8 mouse cellular contexts compared by ENCODE assay signal in the genomic region with DNA sequence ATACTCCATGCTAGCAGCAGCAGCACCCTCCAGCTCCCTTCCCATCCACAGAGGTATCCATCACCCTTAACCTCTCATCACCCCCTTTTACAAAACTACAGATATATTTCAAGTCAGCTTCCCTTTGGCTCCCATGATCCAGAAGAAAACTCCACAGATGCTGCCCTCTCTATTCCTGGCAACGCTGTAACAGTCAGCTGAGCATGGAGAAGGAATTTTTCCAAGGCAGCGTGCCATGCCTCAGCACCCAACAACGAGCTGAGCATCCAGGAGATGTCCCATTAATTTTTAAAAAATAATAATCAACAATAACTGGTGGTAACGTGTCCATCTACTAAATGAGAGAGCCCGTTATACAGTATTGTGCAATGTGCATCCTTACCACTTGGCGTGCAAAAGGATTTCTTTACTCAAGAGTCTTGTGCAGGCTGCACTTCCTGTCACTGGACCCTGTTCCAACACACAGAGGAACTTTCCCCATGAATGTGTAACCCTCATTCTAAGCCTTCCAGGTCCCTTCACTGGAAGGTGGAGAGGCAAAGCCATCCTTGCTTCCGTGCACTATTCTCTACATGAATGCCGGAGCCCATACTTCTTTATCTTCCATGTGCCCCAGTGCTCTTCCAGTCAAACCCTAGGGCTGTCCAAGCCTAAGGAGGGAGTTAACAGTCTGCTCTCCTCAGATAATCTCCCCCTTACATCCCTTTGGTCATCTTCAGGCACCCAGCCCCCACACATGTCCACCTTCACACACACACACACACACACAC. TPM values are rescaled to one million over a fixed set of nuclear protein-coding genes. Genes with fewer than 3 reads are reported as not detected.
DNase-seq lines count a peak whose midpoint lies in the region; ATAC-seq lines count a peak whose summit lies in the region.

No protein-coding gene starts in this region.

- H3K36me3 ChIP-seq in megakaryocyte, embryonic 14.5 days (replicated peaks; ENCODE audit: low read length) = no peaks in the 10 kb centered on the region
- H3K36me3 ChIP-seq in limb, embryonic 12.5 days = 0 out of 2 replicates have a peak, but pooled peaks cover 7% of the 10 kb centered on the region
- no peaks in the 10 kb centered on the region for H3K36me3 ChIP-seq in stomach, embryonic 15.5 days

- H3K9ac ChIP-seq in limb, embryonic 12.5 days (replicated peaks) = peak overlapping the region; percentile 75; the same call in 1 of the 2 replicates
- no peak overlapping the region for H3K9ac ChIP-seq in stomach, embryonic 15.5 days

- peak overlapping the region; percentile 12 for H3K4me3 ChIP-seq in megakaryocyte, embryonic 14.5 days (replicated peaks)
- H3K4me3 ChIP-seq in limb, embryonic 12.5 days (replicated peaks) = peak overlapping the region; percentile 63
- peak overlapping the region; percentile 52; the same call in 1 of the 2 replicates for H3K4me3 ChIP-seq in stomach, embryonic 15.5 days (replicated peaks)

- H3K4me2 ChIP-seq in limb, embryonic 12.5 days = peak overlapping the region; percentile 92
- H3K4me2 ChIP-seq in stomach, embryonic 15.5 days = peak overlapping the region; percentile 87

- DNase-seq in cerebellum, adult 9-11 months = peak; percentile 43
- DNase-seq in cerebellum, adult 18-20 months = no peak
- no peak for DNase-seq in thymus, postnatal 25 days
- no peak for DNase-seq in embryo, embryonic 10.5 days (ENCODE audit: low spot score)

- no peak for ATAC-seq in megakaryocyte, adult 5-6 weeks (ENCODE audit: poor library complexity, severe bottlenecking)
- ATAC-seq in limb, embryonic 12.5 days (ENCODE audit: insufficient number of reproducible peaks, insufficient read depth, low FRiP score, low TSS enrichment, low read depth) = no peak
- no peak for ATAC-seq in stomach, embryonic 15.5 days (ENCODE audit: insufficient read depth, low FRiP score, low read depth)

- peaks cover 11% of the 10 kb centered on the region; the same call in 1 of the 2 replicates for H3K4me1 ChIP-seq in megakaryocyte, embryonic 14.5 days
- peaks cover 83% of the 10 kb centered on the region for H3K4me1 ChIP-seq in limb, embryonic 12.5 days (replicated peaks)
- peaks cover 21% of the 10 kb centered on the region for H3K4me1 ChIP-seq in stomach, embryonic 15.5 days

- 60% methylated on average over 8 of the region's 8 CpGs for WGBS in limb, embryonic 12.5 days
- 55% methylated on average over 8 of the region's 8 CpGs for WGBS in stomach, embryonic 15.5 days

- H3K27ac ChIP-seq in limb, embryonic 12.5 days = no peak overlapping the region
- no peak overlapping the region for H3K27ac ChIP-seq in stomach, embryonic 15.5 days

- peaks cover 3% of the 10 kb centered on the region; the same call in 1 of the 2 replicates for H3K9me3 ChIP-seq in megakaryocyte, embryonic 14.5 days
- H3K9me3 ChIP-seq in limb, embryonic 12.5 days = peaks cover 4% of the 10 kb centered on the region; the same call in 1 of the 2 replicates
- no peaks in the 10 kb centered on the region for H3K9me3 ChIP-seq in stomach, embryonic 15.5 days

- peaks cover 79% of the 10 kb centered on the region for H3K27me3 ChIP-seq in megakaryocyte, embryonic 14.5 days (replicated peaks)
- 0 out of 2 replicates have a peak, but pooled peaks cover 3% of the 10 kb centered on the region for H3K27me3 ChIP-seq in limb, embryonic 12.5 days
- peaks cover 19% of the 10 kb centered on the region; the same call in 1 of the 2 replicates for H3K27me3 ChIP-seq in stomach, embryonic 15.5 days (replicated peaks)

RNA-seq across cellular contexts. Expression of gene Ntf3, which starts 5.0 kb away (rescaled TPM):
- polyA plus RNA-seq in megakaryocyte, embryonic 14.5 days (2012; ENCODE audit: insufficient read depth, low replicate concordance) = 0.39 TPM in 1 of 2 replicates, not detected in the other
- total RNA-seq in megakaryocyte, adult 5-6 weeks (2015) = not detected in 2 replicates
- not detected in 2 replicates for total RNA-seq in megakaryocyte, adult 5-6 weeks (2017)
- 27.6 and 29.5 TPM in 2 replicates for polyA plus RNA-seq in limb, embryonic 12.5 days (2016; fragmentation: Nextera tagmentation; extraction: Ambion mirVana)
- 9.2 and 9.5 TPM in 2 replicates for polyA plus RNA-seq in stomach, embryonic 15.5 days (2015; fragmentation: Nextera tagmentation; extraction: Ambion mirVana)

Comparison
In these comparisons a context has a peak if more than half of its experiments do, and no peak if none do; other contexts are left out.
1. H3K4me3 ChIP-seq: peak in every context shown above with its lines; median percentile 63 in limb, embryonic 12.5 days; 52 in stomach, embryonic 15.5 days; 12 in megakaryocyte, embryonic 14.5 days.